Comparison of ENCODE assay signal across 11 mouse cellular contexts in the genomic region with DNA sequence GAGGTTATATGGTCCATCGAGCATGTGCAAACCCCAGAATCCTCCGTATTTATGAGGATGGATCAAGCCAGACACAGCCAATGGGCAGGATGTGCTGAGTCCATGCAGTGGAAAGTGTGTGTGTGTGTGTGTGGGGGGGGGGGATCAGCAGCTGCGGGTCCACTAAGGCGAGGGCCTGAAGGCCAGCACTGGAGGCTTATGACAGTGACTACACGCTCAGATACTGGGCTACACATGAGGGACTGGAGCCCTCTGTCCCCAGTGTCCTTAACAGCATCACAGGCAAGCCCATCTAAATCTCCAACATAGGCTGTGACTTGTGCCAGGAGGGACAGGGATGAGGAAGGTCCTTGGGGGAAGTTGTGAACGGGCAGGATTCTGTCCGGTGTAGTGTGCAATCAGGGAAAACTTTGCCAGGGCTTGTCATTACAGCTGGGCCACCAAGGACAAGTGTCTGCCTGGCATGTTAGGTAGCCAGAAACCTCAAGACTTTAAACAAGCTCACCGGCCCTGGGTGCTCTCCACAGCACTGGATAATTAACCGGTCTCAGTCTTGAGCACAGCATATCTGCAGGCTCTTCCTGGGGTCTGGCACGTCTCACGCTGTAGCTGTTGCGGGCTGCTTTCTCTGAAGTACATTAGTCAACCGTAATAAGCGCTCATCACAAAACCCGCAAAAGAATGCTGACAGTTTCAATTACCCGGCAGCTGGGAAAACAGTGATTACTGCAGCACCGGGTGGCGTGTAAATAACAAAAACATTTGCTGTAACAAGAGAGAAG.
DNase-seq lines count a peak whose midpoint lies in the region; ATAC-seq and TF ChIP-seq lines count a peak whose summit lies in the region.
"Had no signal": no experiment of that assay in that cellular context is flagged by ENCODE, and none has a peak within 500 bp of the region (broad histone marks: within the 10 kb centered on the region; RNA-seq: fewer than 3 reads in every experiment).

No protein-coding gene starts in this region.

- 0 out of 2 replicates have a peak, but pooled peaks cover 2% of the 10 kb centered on the region for H3K9me3 ChIP-seq in kidney, embryonic 16.5 days (ENCODE audit: low read length)
- H3K9me3 ChIP-seq in forebrain, embryonic 10.5 days = no peaks in the 10 kb centered on the region
- H3K9me3 ChIP-seq in midbrain, embryonic 10.5 days (replicated peaks) = peaks cover 4% of the 10 kb centered on the region; the same call in 1 of the 2 replicates
- H3K9me3 ChIP-seq: limb, embryonic 12.5 days had no signal

- DNase-seq in kidney, adult 2 months = no peak
- no peak for DNase-seq in forebrain, embryonic 10.5 days (ENCODE audit: extremely low spot score, low spot score)
- DNase-seq in midbrain, embryonic 10.5 days (ENCODE audit: low spot score) = no peak
- no peak for DNase-seq in cerebellum, adult 8-10 months
- DNase-seq in layer of hippocampus, postnatal 25 days (ENCODE audit: extremely low spot score in 1 of 2, low spot score in 1 of 2) = no peak
- DNase-seq: cerebellum, postnatal 36 days had no signal

- 0 out of 2 replicates have a peak, but pooled peaks cover 2% of the 10 kb centered on the region for H3K27me3 ChIP-seq in kidney, embryonic 16.5 days (ENCODE audit: insufficient read depth, low read length)
- H3K27me3 ChIP-seq in kidney, adult 2 months (replicated peaks; ENCODE audit: control insufficient read depth, insufficient read depth, low read length) = no peaks in the 10 kb centered on the region
- H3K27me3 ChIP-seq in forebrain, embryonic 10.5 days (ENCODE audit: poor library complexity, severe bottlenecking) = no peaks in the 10 kb centered on the region
- no peaks in the 10 kb centered on the region for H3K27me3 ChIP-seq in midbrain, embryonic 10.5 days (ENCODE audit: low read depth, poor library complexity, severe bottlenecking)

- H3K9ac ChIP-seq in kidney, embryonic 16.5 days (replicated peaks; ENCODE audit: low read length) = 0 out of 2 replicates have a peak overlapping the region, but pooled peaks have one; percentile 25
- H3K9ac ChIP-seq: limb, embryonic 12.5 days had no signal

- no peaks in the 10 kb centered on the region for H3K36me3 ChIP-seq in kidney, embryonic 16.5 days (ENCODE audit: insufficient read depth, low read length)
- no peaks in the 10 kb centered on the region for H3K36me3 ChIP-seq in kidney, adult 2 months (ENCODE audit: control insufficient read depth, insufficient read depth, low read length)
- H3K36me3 ChIP-seq in forebrain, embryonic 10.5 days (replicated peaks) = no peaks in the 10 kb centered on the region
- peaks cover 3% of the 10 kb centered on the region; the same call in 1 of the 2 replicates for H3K36me3 ChIP-seq in midbrain, embryonic 10.5 days
- H3K36me3 ChIP-seq: heart, embryonic 10.5 days; limb, embryonic 12.5 days had no signal

- no peak for TF ChIP-seq POLR2A in kidney, adult 2 months (IDR thresholded peaks at IDR 0.05; ENCODE audit: low read depth, low read length)
- TF ChIP-seq POLR2A in olfactory bulb, adult 2 months (IDR thresholded peaks at IDR 0.05; ENCODE audit: insufficient read depth, low read depth, low read length) = no peak

- WGBS in kidney, embryonic 16.5 days = 37% methylated on average over 18 of the region's 18 CpGs
- WGBS in kidney, adult 2 months = 39% methylated on average over 18 of the region's 18 CpGs
- 83% methylated on average over 18 of the region's 18 CpGs for WGBS in forebrain, embryonic 10.5 days
- 81% methylated on average over 18 of the region's 18 CpGs for whole genome bisulfite sequencing in midbrain, embryonic 10.5 days
- WGBS in olfactory bulb, adult 2 months = 27% methylated on average over 18 of the region's 18 CpGs

- H3K4me2 ChIP-seq in kidney, embryonic 16.5 days (replicated peaks; ENCODE audit: low read depth, low read length) = no peak overlapping the region
- H3K4me2 ChIP-seq: limb, embryonic 12.5 days had no signal

- no peak for TF ChIP-seq CTCF in kidney, adult 2 months (conservative IDR thresholded peaks at IDR 0.05; ENCODE audit: insufficient read depth, insufficient read length, low read depth, low read length)
- TF ChIP-seq CTCF in olfactory bulb, adult 2 months (IDR thresholded peaks at IDR 0.05; ENCODE audit: insufficient read depth, low read depth, low read length) = no peak

- no peak overlapping the region for H3K27ac ChIP-seq in kidney, embryonic 16.5 days (ENCODE audit: low read length)
- no peak overlapping the region for H3K27ac ChIP-seq in kidney, adult 2 months (ENCODE audit: insufficient read depth, low read depth, low read length)
- H3K27ac ChIP-seq in forebrain, embryonic 10.5 days = peak overlapping the region; percentile 33; the same call in 1 of the 2 replicates
- peak overlapping the region; percentile 24 for H3K27ac ChIP-seq in midbrain, embryonic 10.5 days (replicated peaks)
- H3K27ac ChIP-seq in olfactory bulb, adult 2 months (ENCODE audit: insufficient read depth, low read depth, low read length) = peak overlapping the region; percentile 85
- H3K27ac ChIP-seq: heart, embryonic 10.5 days; limb, embryonic 12.5 days had no signal

- no peak overlapping the region for H3K4me3 ChIP-seq in kidney, embryonic 16.5 days (ENCODE audit: low read length)
- H3K4me3 ChIP-seq in kidney, adult 2 months (ENCODE audit: insufficient read depth, low read depth, low read length) = no peak overlapping the region
- no peak overlapping the region for H3K4me3 ChIP-seq in forebrain, embryonic 10.5 days
- H3K4me3 ChIP-seq in midbrain, embryonic 10.5 days = no peak overlapping the region
- H3K4me3 ChIP-seq in olfactory bulb, adult 2 months (ENCODE audit: insufficient read depth, low read depth, low read length) = no peak overlapping the region
- H3K4me3 ChIP-seq: heart, embryonic 10.5 days; limb, embryonic 12.5 days had no signal

- H3K4me1 ChIP-seq in kidney, embryonic 16.5 days (ENCODE audit: insufficient read depth, low read length) = no peaks in the 10 kb centered on the region
- H3K4me1 ChIP-seq in kidney, adult 2 months (ENCODE audit: control insufficient read depth, insufficient read depth, low read length) = no peaks in the 10 kb centered on the region
- peaks cover 20% of the 10 kb centered on the region for H3K4me1 ChIP-seq in forebrain, embryonic 10.5 days
- peaks cover 31% of the 10 kb centered on the region for H3K4me1 ChIP-seq in midbrain, embryonic 10.5 days
- peaks cover 23% of the 10 kb centered on the region for H3K4me1 ChIP-seq in olfactory bulb, adult 2 months (ENCODE audit: control insufficient read depth, insufficient read depth, low read length)
- H3K4me1 ChIP-seq: heart, embryonic 10.5 days; limb, embryonic 12.5 days had no signal

- 0 out of 2 replicates have a peak, but pooled peaks have one; percentile 57 for ATAC-seq in kidney, embryonic 16.5 days (ENCODE audit: low FRiP score, low TSS enrichment)
- no peak for ATAC-seq in monocyte, adult 5-6 weeks (replicated peaks; ENCODE audit: insufficient number of reproducible peaks, low FRiP score, low TSS enrichment, poor library complexity, severe bottlenecking)

Comparison
In these comparisons a context has a peak if more than half of its experiments do, and no peak if none do; other contexts are left out.
1. H3K27ac ChIP-seq: peak in forebrain, embryonic 10.5 days (single experiment), midbrain, embryonic 10.5 days (single experiment) and olfactory bulb, adult 2 months (single experiment); none in kidney, embryonic 16.5 days (single experiment) and kidney, adult 2 months (single experiment).